Mouse (Mus musculus) kidney, adult 2 months (tissue): ENCODE results near the gene Psmc5. TPM values are rescaled to one million over a fixed set of nuclear protein-coding genes. Genes with fewer than 3 reads are reported as not detected.

ENCODE experiments used
- DNase-seq: peaks from one replicate; pipeline ENCODE4 v3.0.0; 2021
- H3K27ac ChIP-seq: fragments of 200-500 bp; 2 replicates; pipeline ENCODE4 v1.5.1; 2012; ENCODE audit warnings: low read depth, low read length, control low read depth, inconsistent platforms; ENCODE audit not compliant: insufficient read depth
- H3K27me3 ChIP-seq: fragments of 200-500 bp; replicated peaks from 2 replicates; pipeline ENCODE4 v1.6.1; 2012; ENCODE audit warnings: mild to moderate bottlenecking, moderate library complexity, low read length, inconsistent platforms; ENCODE audit not compliant: control insufficient read depth, insufficient read depth
- H3K36me3 ChIP-seq: fragments of 200-500 bp; 2 replicates; pipeline ENCODE4 v1.6.1; 2012; ENCODE audit warnings: mild to moderate bottlenecking, moderate library complexity, low read length, inconsistent platforms; ENCODE audit not compliant: control insufficient read depth, insufficient read depth
- H3K4me1 ChIP-seq: fragments of 200-500 bp; 2 replicates; pipeline ENCODE4 v1.6.1; 2011; ENCODE audit warnings: low read length; ENCODE audit not compliant: control insufficient read depth, insufficient read depth
- H3K4me3 ChIP-seq: fragments of 200-500 bp; 2 replicates; pipeline ENCODE4 v1.5.1; 2011; ENCODE audit warnings: mild to moderate bottlenecking, low read depth, low read length, control low read depth; ENCODE audit not compliant: insufficient read depth
- CTCF ChIP-seq: fragments of 200-500 bp; conservative IDR thresholded peaks from 2 replicates; pipeline ENCODE4 v1.5.1; 2011; ENCODE audit warnings: low read depth, mild to moderate bottlenecking, control low read depth, low read length, moderate library complexity, mixed read lengths; ENCODE audit not compliant: insufficient read depth, insufficient read length
- POLR2A ChIP-seq: fragments of 200-500 bp; IDR thresholded peaks from one replicate; pipeline ENCODE4 v1.6.1; 2011; ENCODE audit warnings: low read depth, low read length, control low read depth
- WGBS: fragments of 180-500 bp; shearing (Covaris S2); methylation state at CpG from one replicate; pipeline ENCODE4 v1.1.7; 2018; 5-methylcytosine and 5-hydroxymethylcytosine counted together
- polyA plus RNA-seq: library from polyadenylated mRNA; depleted of rRNA; stranded (reverse); fragments of >200 nt; gene quantifications from 2 replicates; pipeline ENCODE4 v1.2.3, GENCODE M21; 2012

Psmc5 gene
- polyA plus RNA-seq, 1 experiment = 66.9 TPM

DNA sequence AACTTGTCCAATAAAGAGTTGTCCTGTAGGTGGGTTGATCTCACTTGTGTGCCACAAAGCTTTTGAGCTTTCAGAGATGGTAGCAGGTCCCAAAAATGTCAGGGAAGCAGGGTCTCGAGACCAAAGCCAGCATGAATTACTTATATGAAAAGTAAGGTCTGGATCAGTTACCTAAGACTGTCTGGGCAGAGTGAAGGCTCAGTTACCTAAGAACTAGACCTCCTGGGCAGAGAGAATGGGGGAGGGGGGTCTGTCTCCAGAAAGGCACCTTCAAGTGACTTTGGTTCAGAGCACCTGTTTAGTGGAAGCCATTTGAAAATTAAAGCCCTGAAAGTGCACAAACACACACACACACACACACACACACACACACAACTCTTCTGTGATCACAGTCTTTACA lies 18.4 kb downstream of the Psmc5 start:
- Histone ChIP-seq H3K4me3 (no peak overlapping the region), H3K4me1 (peaks cover 18% of the 10 kb centered on the region), H3K27ac (no peak overlapping the region), H3K36me3 (no peaks in the 10 kb centered on the region), H3K27me3 (no peaks in the 10 kb centered on the region)
- WGBS = 85% methylated on average over 1 of the region's 1 CpGs
- no peak for DNase-seq
- TF ChIP-seq CTCF = no peak
- no peak for TF ChIP-seq POLR2A

DNA sequence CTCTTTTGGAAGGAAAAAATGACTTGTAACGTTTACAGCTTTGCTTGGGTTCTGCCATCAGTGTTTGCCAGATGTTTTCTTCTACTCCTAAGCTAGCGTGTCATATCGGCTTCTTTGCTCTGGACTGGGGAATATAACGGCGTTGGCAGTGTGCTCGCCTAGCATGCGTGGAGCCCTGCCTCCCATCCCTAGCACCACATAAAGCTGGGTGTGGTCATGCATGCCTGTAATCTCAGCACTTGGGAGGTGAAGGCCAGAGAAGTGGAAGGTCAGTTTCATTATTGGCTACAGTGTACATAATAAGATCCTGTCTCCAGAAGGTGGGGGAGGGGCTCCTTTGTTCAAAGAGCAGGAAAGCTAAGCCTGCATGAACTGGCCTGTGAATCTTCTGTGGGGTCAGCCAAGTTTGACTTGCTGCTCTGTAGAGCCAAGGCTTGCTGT lies 19.0 kb downstream of the Psmc5 start:
- Histone ChIP-seq H3K4me3 (no peak overlapping the region), H3K36me3 (no peaks in the 10 kb centered on the region), H3K4me1 (peaks cover 17% of the 10 kb centered on the region), H3K27me3 (no peaks in the 10 kb centered on the region), H3K27ac (no peak overlapping the region)
- DNase-seq = peak; percentile 73
- TF ChIP-seq CTCF = no peak
- no peak for TF ChIP-seq POLR2A
- WGBS = 45% methylated on average over 7 of the region's 7 CpGs

DNA sequence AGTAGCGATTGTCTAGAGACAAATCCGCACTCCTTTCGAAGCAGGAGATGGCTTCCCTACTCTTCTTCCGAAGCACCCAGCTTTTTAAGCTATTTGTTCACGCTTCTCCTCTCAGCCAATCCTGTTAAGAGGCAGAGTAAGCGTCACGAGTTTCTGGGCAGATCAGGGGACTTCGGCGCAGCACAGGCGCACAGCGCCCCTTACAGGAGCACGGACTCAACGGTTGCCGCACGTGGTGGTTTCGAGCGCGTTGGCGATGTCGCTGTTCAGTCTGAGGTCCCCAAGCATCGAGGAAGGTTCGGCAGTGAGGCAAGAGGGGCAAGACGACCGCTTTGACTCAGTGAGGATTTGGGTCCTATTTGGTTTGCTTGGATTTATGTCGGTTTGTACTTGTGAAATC lies 20.5 kb downstream of the Psmc5 start, which contains the start of gene Tcam1:
TSS of gene Tcam1 (plus strand) at position 219 of the 400 bp plus-strand sequence.
- Histone ChIP-seq H3K27ac (no peak within 1 kb of the TSS), H3K36me3 (no peaks in the 10 kb centered on the region), H3K27me3 (no peaks in the 10 kb centered on the region), H3K4me3 (no peak within 1 kb of the TSS), H3K4me1 (peaks cover 5% of the 10 kb centered on the region)
- WGBS = 4% methylated on average over 25 of the region's 25 CpGs
- peak; percentile 95 for DNase-seq
- TF ChIP-seq CTCF (peak; percentile 98), POLR2A (no peak)

DNA sequence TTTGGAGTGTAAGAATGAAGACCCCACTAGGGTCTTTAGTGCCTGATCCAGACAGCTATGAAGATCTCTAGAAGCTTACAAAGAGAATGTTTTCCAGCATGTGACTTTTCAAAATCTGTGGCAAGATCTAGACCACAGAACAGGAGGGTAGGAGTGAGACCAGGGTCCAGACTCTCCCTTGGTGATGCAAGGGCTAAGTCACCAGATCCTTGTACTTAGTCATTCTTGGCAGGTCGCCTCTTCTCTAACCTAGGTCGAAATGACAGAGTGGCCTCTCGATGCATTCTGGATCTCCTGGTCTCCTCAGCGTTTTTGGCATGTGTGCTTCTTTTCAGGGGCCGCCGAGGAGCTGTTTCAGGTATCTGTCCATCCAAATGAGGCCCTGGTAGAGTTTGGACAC lies 26.5 kb downstream of the Psmc5 start:
- Histone ChIP-seq H3K27me3 (no peaks in the 10 kb centered on the region), H3K36me3 (no peaks in the 10 kb centered on the region), H3K4me1 (no peaks in the 10 kb centered on the region), H3K4me3 (no peak overlapping the region), H3K27ac (no peak overlapping the region)
- TF ChIP-seq CTCF (no peak), POLR2A (no peak)
- 84% methylated on average over 6 of the region's 6 CpGs for WGBS
- DNase-seq = no peak

DNA sequence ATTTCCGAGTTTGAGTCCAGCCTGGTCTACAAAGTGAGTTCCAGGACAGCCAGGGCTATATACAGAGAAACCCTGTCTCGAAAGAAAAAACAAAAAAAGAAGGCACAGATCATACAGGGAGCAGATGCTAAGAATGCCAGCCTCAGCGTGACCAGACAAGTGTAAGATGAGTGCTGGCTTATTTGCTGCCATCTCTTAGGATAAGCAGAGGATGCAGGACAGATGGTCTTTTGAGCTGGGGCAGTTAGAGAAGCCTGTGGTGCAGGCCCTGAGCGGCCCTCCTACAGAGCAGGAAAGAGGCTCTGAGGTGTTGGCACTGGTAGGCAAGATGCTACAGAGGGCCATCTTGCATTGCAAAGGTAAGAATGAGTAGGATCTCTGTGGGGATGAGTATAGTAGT lies 27.4 kb downstream of the Psmc5 start:
- Histone ChIP-seq H3K27me3 (no peaks in the 10 kb centered on the region), H3K27ac (no peak overlapping the region), H3K36me3 (no peaks in the 10 kb centered on the region), H3K4me3 (no peak overlapping the region), H3K4me1 (no peaks in the 10 kb centered on the region)
- TF ChIP-seq POLR2A (no peak), CTCF (no peak)
- 83% methylated on average over 4 of the region's 4 CpGs for WGBS
- DNase-seq = no peak

DNA sequence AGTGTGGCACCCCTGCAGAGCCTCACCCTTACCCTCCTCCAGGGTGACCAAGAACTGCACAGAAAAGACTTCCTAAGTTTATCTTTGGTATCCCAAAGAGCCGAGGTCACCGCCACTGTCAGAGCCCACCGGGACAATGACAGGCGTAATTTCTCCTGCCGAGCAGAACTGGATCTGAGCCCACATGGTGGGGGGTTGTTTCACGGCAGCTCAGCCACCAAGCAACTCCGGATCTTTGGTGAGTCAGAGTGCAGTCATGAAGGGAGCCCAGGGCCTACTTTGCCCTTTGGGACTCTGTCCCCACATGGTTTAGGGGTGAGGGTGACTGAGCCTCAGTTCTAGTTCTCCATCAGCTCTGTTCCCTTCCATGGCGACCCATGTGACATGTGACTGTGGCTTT lies 28.2 kb downstream of the Psmc5 start:
- Histone ChIP-seq H3K36me3 (no peaks in the 10 kb centered on the region), H3K27ac (no peak overlapping the region), H3K4me1 (no peaks in the 10 kb centered on the region), H3K4me3 (no peak overlapping the region), H3K27me3 (no peaks in the 10 kb centered on the region)
- DNase-seq = no peak
- WGBS = 63% methylated on average over 8 of the region's 8 CpGs
- TF ChIP-seq CTCF (no peak), POLR2A (no peak)

DNA sequence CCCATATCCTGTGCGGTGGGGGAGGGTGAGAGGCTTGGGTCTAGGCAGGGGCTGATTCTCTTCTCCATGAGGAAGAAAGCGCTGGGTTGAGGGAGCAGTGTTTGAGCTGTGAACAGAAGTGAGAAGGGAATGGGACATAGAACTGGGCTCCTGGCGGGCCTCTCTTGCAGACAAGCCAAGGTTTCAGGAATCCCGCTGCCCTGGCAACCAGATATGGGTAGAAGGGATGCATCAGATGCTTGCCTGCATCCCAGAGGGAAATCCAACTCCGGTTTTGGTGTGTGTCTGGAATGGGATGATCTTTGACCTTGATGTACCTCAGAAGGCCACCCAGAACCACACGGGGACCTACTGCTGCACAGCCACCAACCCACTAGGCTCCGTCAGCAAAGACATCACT lies 30.3 kb downstream of the Psmc5 start:
- H3K4me3 ChIP-seq = no peak overlapping the region
- DNase-seq = no peak
- H3K27me3 ChIP-seq = no peaks in the 10 kb centered on the region
- no peaks in the 10 kb centered on the region for H3K36me3 ChIP-seq
- no peak overlapping the region for H3K27ac ChIP-seq
- WGBS = 88% methylated on average over 7 of the region's 7 CpGs
- H3K4me1 ChIP-seq = no peaks in the 10 kb centered on the region
- TF ChIP-seq CTCF (no peak), POLR2A (no peak)
